Mouse (Mus musculus) c-Kit-positive CD71-negative TER-119-negative erythroid progenitor cells, embryonic 14.5 days (primary cell): ENCODE results near the gene Zbbx.

Experiments used
- DNase-seq: peaks from one replicate; pipeline ENCODE4 v3.0.0-alpha.2; 2013; ENCODE audit warnings: low read depth

Gene Zbbx

DNA sequence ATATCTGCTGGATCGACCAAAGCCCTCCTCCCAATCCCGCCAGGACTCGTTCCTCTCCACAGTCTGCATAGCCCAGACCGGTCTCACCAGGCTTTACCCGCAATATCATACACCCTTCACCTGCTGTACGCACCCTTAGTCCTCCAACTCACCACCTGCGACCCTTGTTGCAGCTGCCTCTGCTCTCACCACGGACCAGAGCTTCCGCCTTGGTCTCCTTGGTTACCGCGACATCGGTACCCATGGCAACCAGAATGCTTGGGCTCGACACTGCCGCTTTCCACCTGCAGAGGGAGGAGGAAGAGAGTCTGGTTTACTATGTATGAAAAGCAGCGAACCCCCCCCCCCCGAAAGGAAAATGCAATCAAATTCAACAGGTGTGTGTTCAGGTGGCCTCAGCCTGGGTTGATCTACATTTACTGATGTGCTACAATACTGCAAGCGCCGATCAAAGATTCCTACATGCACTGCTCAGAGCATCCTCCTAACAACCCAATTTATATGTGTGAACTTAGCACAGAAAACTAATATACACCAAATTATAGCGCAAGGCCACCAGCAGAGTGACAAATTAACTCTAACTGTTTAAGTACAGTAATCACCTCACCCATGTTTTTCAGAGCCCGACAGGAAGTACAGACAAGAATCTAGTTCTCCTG, at the start of gene Zbbx:
Gene Zbbx, minus strand, starts transcription at position 197 of the 659 bp plus-strand sequence.
- peak; percentile 28 for DNase-seq

DNA sequence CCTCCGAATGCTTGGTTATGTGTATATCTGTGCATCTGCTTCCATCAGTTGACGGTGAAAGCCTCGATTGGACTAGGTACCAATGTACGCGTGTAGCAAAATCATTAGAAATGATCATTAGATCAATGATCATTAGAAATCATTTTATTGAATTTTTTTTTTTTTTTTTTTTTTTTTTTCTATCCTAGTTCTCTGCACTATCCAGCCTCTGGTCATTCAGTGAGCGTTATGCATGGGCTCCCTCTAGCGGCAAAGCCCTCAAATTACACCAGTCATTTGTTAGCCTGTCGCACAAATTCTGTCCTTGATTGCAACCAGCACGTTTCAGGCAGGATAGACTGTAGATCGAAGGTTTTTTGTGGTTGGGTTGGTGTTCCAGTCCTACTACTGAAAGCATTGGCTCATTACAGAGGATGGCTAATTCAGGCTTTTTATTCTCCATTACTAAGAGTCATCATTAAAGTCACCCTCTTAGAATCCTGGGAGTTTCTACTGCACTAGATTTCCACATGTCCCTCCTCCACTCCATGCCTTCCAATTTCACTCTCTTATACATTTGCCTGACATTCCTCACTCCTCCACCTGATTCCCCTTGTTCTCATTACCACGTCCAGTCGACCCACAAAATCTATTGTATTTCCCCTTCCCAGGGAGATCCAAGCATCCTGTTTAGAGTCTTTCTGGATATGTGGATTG, 38.1 kb upstream of the Zbbx start:
- peak; percentile 10 for DNase-seq

DNA sequence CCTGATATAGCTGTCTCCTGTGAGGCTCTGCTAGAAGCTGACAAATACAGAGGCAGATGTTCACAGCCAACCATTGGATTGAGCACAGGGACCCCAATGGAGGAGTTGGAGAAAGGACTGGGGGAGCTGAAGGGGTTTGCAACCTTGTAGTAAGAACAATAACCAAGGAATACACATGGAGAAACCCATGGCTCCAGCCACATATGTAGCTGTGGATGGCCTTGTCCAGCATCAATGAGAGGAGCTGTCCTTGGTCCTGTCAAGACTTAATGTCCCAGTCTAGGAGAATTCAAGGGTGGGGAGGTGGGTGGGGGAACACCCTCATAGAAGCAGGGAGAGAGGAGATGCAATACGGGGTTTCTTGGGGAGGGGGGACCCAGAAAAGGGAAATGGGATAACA, 17.8 kb upstream of the Zbbx start:
- no peak for DNase-seq

DNA sequence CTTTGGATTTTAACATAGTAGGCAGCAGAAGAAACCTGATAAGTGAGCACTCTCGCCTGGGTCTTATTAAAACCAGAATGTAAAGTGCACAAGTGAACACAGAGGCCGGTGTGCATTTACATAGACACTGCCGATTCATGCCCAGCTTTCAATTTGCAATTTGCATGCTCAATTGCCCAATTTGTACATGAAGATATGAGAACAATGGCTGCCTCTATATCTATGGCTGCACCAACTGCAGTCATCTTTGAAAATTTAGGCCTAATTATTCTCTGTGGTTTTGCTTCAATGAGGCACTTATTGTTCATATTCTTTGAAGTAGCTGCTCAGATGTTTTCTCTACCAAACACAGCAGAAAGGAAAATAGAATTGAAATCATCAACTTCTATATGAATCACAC, 23.0 kb downstream of the Zbbx start:
- no peak for DNase-seq

DNA sequence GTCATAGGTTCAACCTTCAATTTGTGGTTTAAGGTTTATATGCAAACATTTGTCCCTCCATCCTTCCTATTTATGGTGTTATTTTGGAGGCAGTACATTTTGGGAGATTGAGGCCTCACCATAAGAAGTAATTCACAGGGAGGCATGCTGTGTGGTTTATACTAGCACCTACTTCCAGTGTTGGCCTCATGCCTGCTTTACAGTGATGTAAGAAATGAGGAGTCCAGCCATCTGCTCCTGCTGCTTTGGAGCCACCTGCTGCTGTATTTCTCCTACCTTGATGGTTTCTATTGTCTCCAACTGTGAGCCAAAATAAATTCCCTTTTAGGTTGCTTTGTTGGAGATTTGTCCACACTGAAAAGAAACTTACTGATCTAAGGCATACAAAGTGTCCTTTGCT, 60.0 kb downstream of the Zbbx start:
- no peak for DNase-seq

DNA sequence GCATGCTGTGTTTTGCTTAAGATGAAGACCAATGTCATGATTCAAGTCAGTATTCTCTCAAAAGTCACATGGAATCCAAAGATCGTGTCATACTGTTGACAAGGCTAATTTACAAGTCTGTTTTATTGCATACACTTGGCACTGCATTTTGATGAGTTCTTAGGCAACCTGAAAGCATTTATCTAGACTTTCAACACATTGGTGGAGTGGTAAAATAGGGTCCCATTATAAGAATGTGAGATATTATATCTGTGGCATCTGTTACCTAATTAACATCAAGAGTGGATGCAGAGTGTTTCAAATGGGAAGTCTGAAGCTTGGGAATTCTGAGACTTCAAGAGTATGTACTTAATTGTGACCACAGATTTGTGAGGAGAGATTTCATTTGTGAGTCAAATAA, 79.1 kb downstream of the Zbbx start:
- no peak for DNase-seq

DNA sequence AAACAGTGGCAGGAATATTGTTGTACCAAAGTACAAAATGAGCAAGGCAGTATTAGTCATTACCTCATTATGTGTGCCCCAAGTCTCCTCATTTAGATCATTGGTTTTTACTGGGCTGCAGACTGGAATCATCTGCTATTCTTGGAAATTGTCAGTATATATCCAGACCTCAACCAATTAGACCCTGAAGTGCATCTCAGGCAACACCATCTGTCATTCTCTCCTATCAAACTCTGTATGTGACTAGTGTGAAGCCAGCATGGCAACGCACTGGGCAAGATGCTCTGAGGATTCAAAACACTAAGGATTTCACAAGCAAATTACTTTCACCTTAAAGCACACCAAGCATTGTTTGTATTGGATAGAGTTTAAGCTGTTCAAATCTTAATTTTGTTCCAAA, 85.9 kb downstream of the Zbbx start:
- no peak for DNase-seq

DNA sequence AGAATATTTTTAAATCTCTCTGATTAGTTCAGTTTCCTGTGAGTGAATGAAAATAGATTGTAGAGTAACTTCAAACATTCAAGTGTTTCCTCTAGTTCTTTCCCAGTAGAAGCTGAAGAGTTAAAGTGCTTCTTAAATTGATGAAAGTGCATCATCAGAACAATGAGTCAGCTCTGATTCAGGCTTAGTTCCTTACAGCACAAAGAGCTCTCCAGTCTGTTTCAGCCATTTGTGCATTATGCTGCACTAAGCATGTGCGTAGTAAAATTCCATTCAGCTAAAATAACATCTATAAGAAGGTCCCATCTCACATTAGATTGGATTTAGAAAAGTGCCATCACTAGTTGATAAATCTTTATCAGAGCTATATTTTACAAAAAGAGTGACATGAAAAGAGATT, 155.1 kb downstream of the Zbbx start:
- DNase-seq, result no peak
